Mouse (Mus musculus) lung, adult 2 months (tissue): Measurements from ENCODE around the gene Enah.

Experiments
- CTCF ChIP-seq: fragments of 200-500 bp; IDR thresholded peaks from 2 replicates; pipeline ENCODE4 v1.5.1; 2011; ENCODE audit warnings: mild to moderate bottlenecking, low read length, control low read depth; ENCODE audit not compliant: insufficient read depth
- POLR2A ChIP-seq: fragments of 200-500 bp; IDR thresholded peaks from 2 replicates; pipeline ENCODE4 v1.6.1; 2011; ENCODE audit warnings: low read depth, mild to moderate bottlenecking, control low read depth, low read length, borderline replicate concordance; ENCODE audit errors: extremely low read depth

- TF ChIP-seq CTCF (no peak), POLR2A (no peak)
These were observed 31.4 kb downstream of the Enah start for GRCm38 (mm10) chr1:181988367-181988766.
